Mouse (Mus musculus) kidney, adult 2 months (tissue): Measurements from ENCODE around the gene Arl4a.

ENCODE experiments used
- CTCF ChIP-seq: fragments of 200-500 bp; conservative IDR thresholded peaks from 2 replicates; pipeline ENCODE4 v1.5.1; 2011; ENCODE audit warnings: low read depth, mild to moderate bottlenecking, control low read depth, low read length, moderate library complexity, mixed read lengths; ENCODE audit not compliant: insufficient read depth, insufficient read length
- POLR2A ChIP-seq: fragments of 200-500 bp; IDR thresholded peaks from one replicate; pipeline ENCODE4 v1.6.1; 2011; ENCODE audit warnings: low read depth, low read length, control low read depth

- TF ChIP-seq CTCF (no peak), POLR2A (no peak)
These were observed 63.6 kb downstream of the Arl4a start for GRCm38 (mm10) chr12:39974273-39974672.
